Comparison of ENCODE assay signal across 21 mouse cellular contexts in genomic region chr12:118119668-118120067, GRCm38 (mm10).
DNase-seq lines count a peak whose midpoint lies in the region; ATAC-seq and TF ChIP-seq lines count a peak whose summit lies in the region.
"Had no signal": no experiment of that assay in that cellular context is flagged by ENCODE, and none has a peak within 500 bp of the region (broad histone marks: within the 10 kb centered on the region; RNA-seq: fewer than 3 reads in every experiment).

No protein-coding gene starts in this region.

- TF ChIP-seq CTCF in G1E (IDR thresholded peaks at IDR 0.05; ENCODE audit: low read depth, low read length) (no peak), MEL (IDR thresholded peaks at IDR 0.05 in 2 of 3, conservative IDR thresholded peaks at IDR 0.05 in 1 of 3; ENCODE audit: control insufficient read depth in 1 of 3, insufficient read depth in 1 of 3, low read depth in 2 of 3, low read length in 3 of 3, poor library complexity in 1 of 3, severe bottlenecking in 1 of 3) (no peak)

- no peaks in the 10 kb centered on the region for H3K4me1 ChIP-seq in midbrain, embryonic 11.5 days (ENCODE audit: control insufficient read depth, insufficient read depth, low read length)
- no peaks in the 10 kb centered on the region for H3K4me1 ChIP-seq in midbrain, embryonic 14.5 days (ENCODE audit: control insufficient read depth, insufficient read depth, low read length)
- H3K4me1 ChIP-seq in G1E (ENCODE audit: insufficient read depth, low read depth, low read length) = no peaks in the 10 kb centered on the region
- no peaks in the 10 kb centered on the region for H3K4me1 ChIP-seq in MEL (ENCODE audit: control insufficient read depth in 1 of 2, insufficient read depth in 2 of 2, low read length in 2 of 2)
- no peaks in the 10 kb centered on the region for H3K4me1 ChIP-seq in hindbrain, embryonic 12.5 days
- H3K4me1 ChIP-seq: embryonic facial prominence, embryonic 13.5 days; embryonic facial prominence, embryonic 15.5 days; forebrain, embryonic 10.5 days had no signal

- no peaks in the 10 kb centered on the region for H3K9me3 ChIP-seq in midbrain, embryonic 11.5 days (ENCODE audit: control insufficient read depth, low read length)
- H3K9me3 ChIP-seq in midbrain, embryonic 14.5 days (ENCODE audit: control insufficient read depth, low read length) = no peaks in the 10 kb centered on the region
- H3K9me3 ChIP-seq in G1E (replicated peaks) = peaks cover 10% of the 10 kb centered on the region
- no peaks in the 10 kb centered on the region for H3K9me3 ChIP-seq in MEL (replicated peaks; ENCODE audit: insufficient read depth, low read length)
- H3K9me3 ChIP-seq in hindbrain, embryonic 12.5 days (replicated peaks) = 0 out of 2 replicates have a peak, but pooled peaks cover 2% of the 10 kb centered on the region
- H3K9me3 ChIP-seq: embryonic facial prominence, embryonic 13.5 days; embryonic facial prominence, embryonic 15.5 days; forebrain, embryonic 10.5 days had no signal

- H3K9ac ChIP-seq in midbrain, embryonic 11.5 days (ENCODE audit: low read length) = no peak overlapping the region
- no peak overlapping the region for H3K9ac ChIP-seq in midbrain, embryonic 14.5 days (replicated peaks; ENCODE audit: low read length)
- no peak overlapping the region for H3K9ac ChIP-seq in MEL (ENCODE audit: control insufficient read depth, low read depth, low read length, poor library complexity, severe bottlenecking)
- H3K9ac ChIP-seq in hindbrain, embryonic 12.5 days = no peak overlapping the region
- H3K9ac ChIP-seq: embryonic facial prominence, embryonic 13.5 days; embryonic facial prominence, embryonic 15.5 days had no signal

- TF ChIP-seq RAD21 in MEL (IDR thresholded peaks at IDR 0.05; ENCODE audit: low read depth, low read length) = no peak

- DNase-seq in midbrain, embryonic 11.5 days (ENCODE audit: low spot score, missing footprints) = peak; percentile 51
- DNase-seq in midbrain, embryonic 14.5 days = no peak
- DNase-seq in G1E (ENCODE audit: low spot score) (no peak), MEL (ENCODE audit: low read depth, low spot score) (no peak)
- DNase-seq: adrenal gland, adult 2 months; adrenal gland, postnatal 10 days; adrenal gland, postnatal 25 days; cerebellum, adult 11 months; cerebellum, adult 18-20 months; cerebellum, adult 8-10 months; cerebellum, adult 9-11 months; cerebellum, postnatal 14 days; cerebellum, postnatal 36 days; embryo, embryonic 11 days had no signal

- H3K27me3 ChIP-seq in midbrain, embryonic 11.5 days (ENCODE audit: control insufficient read depth, insufficient read depth, low read length) = no peaks in the 10 kb centered on the region
- H3K27me3 ChIP-seq in midbrain, embryonic 14.5 days (ENCODE audit: control insufficient read depth, insufficient read depth, low read length) = no peaks in the 10 kb centered on the region
- H3K27me3 ChIP-seq in G1E (ENCODE audit: insufficient read depth, low read length) (no peaks in the 10 kb centered on the region), MEL (ENCODE audit: control insufficient read depth in 1 of 2, insufficient read depth in 2 of 2, low read length in 2 of 2) (no peaks in the 10 kb centered on the region)
- no peaks in the 10 kb centered on the region for H3K27me3 ChIP-seq in hindbrain, embryonic 12.5 days
- H3K27me3 ChIP-seq: embryonic facial prominence, embryonic 13.5 days; embryonic facial prominence, embryonic 15.5 days had no signal

- H3K4me2 ChIP-seq in midbrain, embryonic 11.5 days = no peak overlapping the region
- no peak overlapping the region for H3K4me2 ChIP-seq in midbrain, embryonic 14.5 days (ENCODE audit: low read length)
- no peak overlapping the region for H3K4me2 ChIP-seq in hindbrain, embryonic 12.5 days (replicated peaks)
- H3K4me2 ChIP-seq: embryonic facial prominence, embryonic 13.5 days; embryonic facial prominence, embryonic 15.5 days had no signal

- TF ChIP-seq POLR2A in MEL (IDR thresholded peaks at IDR 0.05; ENCODE audit: control insufficient read depth in 1 of 2, insufficient read depth in 1 of 2, low read depth in 1 of 2, low read length in 2 of 2, poor library complexity in 1 of 2) = no peak

- H3K36me3 ChIP-seq in midbrain, embryonic 11.5 days (ENCODE audit: control insufficient read depth, insufficient read depth, low read length) = no peaks in the 10 kb centered on the region
- no peaks in the 10 kb centered on the region for H3K36me3 ChIP-seq in midbrain, embryonic 14.5 days (ENCODE audit: control insufficient read depth, insufficient read depth, low read length)
- H3K36me3 ChIP-seq in G1E (replicated peaks) (no peaks in the 10 kb centered on the region), MEL (ENCODE audit: control insufficient read depth in 1 of 2, insufficient read depth in 2 of 2, low read length in 2 of 2) (no peaks in the 10 kb centered on the region)
- no peaks in the 10 kb centered on the region for H3K36me3 ChIP-seq in hindbrain, embryonic 12.5 days
- H3K36me3 ChIP-seq: embryonic facial prominence, embryonic 13.5 days; embryonic facial prominence, embryonic 15.5 days; forebrain, embryonic 10.5 days had no signal

- 99% methylated on average over 3 of the region's 3 CpGs for WGBS in midbrain, embryonic 11.5 days
- WGBS in midbrain, embryonic 14.5 days = 99% methylated on average over 3 of the region's 3 CpGs
- WGBS in hindbrain, embryonic 12.5 days = 92% methylated on average over 3 of the region's 3 CpGs

- no peak overlapping the region for H3K27ac ChIP-seq in midbrain, embryonic 11.5 days (ENCODE audit: low read depth, low read length)
- no peak overlapping the region for H3K27ac ChIP-seq in midbrain, embryonic 14.5 days (replicated peaks; ENCODE audit: low read depth, low read length)
- H3K27ac ChIP-seq in MEL (ENCODE audit: control insufficient read depth, low read depth, low read length) = no peak overlapping the region
- H3K27ac ChIP-seq in hindbrain, embryonic 12.5 days = no peak overlapping the region
- H3K27ac ChIP-seq: embryonic facial prominence, embryonic 13.5 days; embryonic facial prominence, embryonic 15.5 days; forebrain, embryonic 10.5 days had no signal

- H3K79me2 ChIP-seq in MEL (ENCODE audit: control insufficient read depth, insufficient read depth, low read length, poor library complexity) = no peaks in the 10 kb centered on the region

- H3K4me3 ChIP-seq in midbrain, embryonic 11.5 days (ENCODE audit: low read depth, low read length) = no peak overlapping the region
- no peak overlapping the region for H3K4me3 ChIP-seq in midbrain, embryonic 14.5 days (replicated peaks; ENCODE audit: low read depth, low read length)
- H3K4me3 ChIP-seq in G1E (ENCODE audit: low read depth, low read length) (peak overlapping the region; percentile 23; the same call in 1 of the 2 replicates), MEL (ENCODE audit: control insufficient read depth in 1 of 2, insufficient read depth in 1 of 2, low read depth in 2 of 2, low read length in 2 of 2) (no peak overlapping the region)
- H3K4me3 ChIP-seq in hindbrain, embryonic 12.5 days = no peak overlapping the region
- H3K4me3 ChIP-seq: embryonic facial prominence, embryonic 13.5 days; embryonic facial prominence, embryonic 15.5 days; erythroblast, embryonic 14.5 days; forebrain, embryonic 10.5 days had no signal

- ATAC-seq in midbrain, embryonic 11.5 days (ENCODE audit: low FRiP score) = no peak
- no peak for ATAC-seq in midbrain, embryonic 14.5 days (ENCODE audit: low FRiP score, low TSS enrichment)
- ATAC-seq in G1E (ENCODE audit: extremely low read depth, insufficient number of reproducible peaks, low FRiP score, poor library complexity, severe bottlenecking) = no peak
- ATAC-seq in hindbrain, embryonic 12.5 days (ENCODE audit: low FRiP score) = no peak
- ATAC-seq: forebrain, embryonic 14.5 days; forebrain, embryonic 16.5 days had no signal

- TF ChIP-seq EP300 in MEL (IDR thresholded peaks at IDR 0.05; ENCODE audit: low read depth in 1 of 2, low read length in 2 of 2) = no peak

TF ChIP-seq in MEL, 35 proteins besides CTCF, POLR2A, EP300 and RAD21:
- peak; percentile 64; the same call in 1 of the 2 replicates for TF ChIP-seq POLR2AphosphoS5 (IDR thresholded peaks at IDR 0.05; ENCODE audit: borderline replicate concordance, low read depth, low read length)
- TF ChIP-seq KAT2A (conservative IDR thresholded peaks at IDR 0.05; ENCODE audit: low read depth, low read length) = no peak
- no peak for TF ChIP-seq BHLHE40 (IDR thresholded peaks at IDR 0.05; ENCODE audit: borderline replicate concordance, low read depth, low read length)
- TF ChIP-seq TAL1 (IDR thresholded peaks at IDR 0.05; ENCODE audit: low read length) = 0 out of 2 replicates have a peak, but pooled peaks have one; percentile 5
